Mouse (Mus musculus) cerebellum, adult 9-11 months (tissue): Measurements from ENCODE around the gene Bglap.
"Not testable (repeated sequence)": the region's sequence is repeated elsewhere in the genome, so short reads cannot be mapped to it uniquely, and the experiment has no call there.

Experiments used
- DNase-seq: peaks from one replicate; pipeline ENCODE4 v3.0.0; 2022

Bglap gene

GRCm38 (mm10) chr3:88393776-88394375 lies 9.6 kb upstream of the Bglap start:
- no peak for DNase-seq

- DNase-seq = not testable (repeated sequence)
Observed at GRCm38 (mm10) chr3:88382383-88382782, 1.9 kb downstream of the Bglap start.

- DNase-seq = not testable (repeated sequence)
Observed at GRCm38 (mm10) chr3:88381389-88382315, 2.6 kb downstream of the Bglap start.

- DNase-seq = not testable (repeated sequence)
Observed at GRCm38 (mm10) chr3:88378599-88378998, 5.7 kb downstream of the Bglap start, which contains the start of gene Bglap2. TSS of gene Bglap2 (minus strand) at chr3:88378699.

GRCm38 (mm10) chr3:88376644-88377043 lies 7.6 kb downstream of the Bglap start:
- not testable (repeated sequence) for DNase-seq

- DNase-seq = not testable (repeated sequence)
Observed at GRCm38 (mm10) chr3:88375750-88376626, 8.3 kb downstream of the Bglap start.

GRCm38 (mm10) chr3:88372643-88373042 lies 11.6 kb downstream of the Bglap start, which contains the start of gene Bglap3:
TSS of gene Bglap3 (minus strand) at chr3:88372743.
- DNase-seq = not testable (repeated sequence)

- DNase-seq = not testable (repeated sequence)
Observed at GRCm38 (mm10) chr3:88368511-88368910, 15.8 kb downstream of the Bglap start.

- not testable (repeated sequence) for DNase-seq
Observed at GRCm38 (mm10) chr3:88367517-88367916, 16.7 kb downstream of the Bglap start.

GRCm38 (mm10) chr3:88366830-88367428 lies 17.3 kb downstream of the Bglap start:
- DNase-seq = not testable (repeated sequence)

GRCm38 (mm10) chr3:88365705-88366361 lies 18.4 kb downstream of the Bglap start:
- DNase-seq = no peak

GRCm38 (mm10) chr3:88364337-88364736 lies 19.9 kb downstream of the Bglap start, which contains the start of gene Paqr6:
TSS of gene Paqr6 (plus strand) at chr3:88364584.
- DNase-seq = peak; percentile 49

GRCm38 (mm10) chr3:88363700-88364099 lies 20.6 kb downstream of the Bglap start:
- DNase-seq = peak; percentile 51

GRCm38 (mm10) chr3:88361612-88362313 lies 22.5 kb downstream of the Bglap start:
- DNase-seq = peak; percentile 40

GRCm38 (mm10) chr3:88361096-88361495 lies 23.2 kb downstream of the Bglap start:
- no peak for DNase-seq

GRCm38 (mm10) chr3:88359989-88360388 lies 24.3 kb downstream of the Bglap start:
- DNase-seq = no peak

- DNase-seq = no peak
Observed at GRCm38 (mm10) chr3:88359584-88359983, 24.7 kb downstream of the Bglap start.

GRCm38 (mm10) chr3:88354396-88355165 lies 29.7 kb downstream of the Bglap start:
- peak; percentile 60 for DNase-seq

- DNase-seq = peak; percentile 78
Observed at GRCm38 (mm10) chr3:88352907-88353306, 31.4 kb downstream of the Bglap start.

GRCm38 (mm10) chr3:88350732-88351131 lies 33.5 kb downstream of the Bglap start:
- no peak for DNase-seq
